Mouse (Mus musculus) ES-E14 (cell line): ENCODE measurements at regions not wholly inside any gene's neighbourhood (a gene's known extent, or its start where the extent isn't known, plus 50 kb on each side); places are given as distances from the start of the nearest gene placed in this dataset.

ENCODE experiments used
- DNase-seq: peaks from one replicate; pipeline ENCODE4 v3.0.0-alpha.2; 2013; ENCODE audit warnings: low read depth, low spot score
- H3K27ac ChIP-seq: 2 replicates; pipeline ENCODE4 v1.5.1; 2012; ENCODE audit warnings: low read depth, mild to moderate bottlenecking, low read length, moderate library complexity, mixed read lengths; ENCODE audit not compliant: poor library complexity, insufficient read depth, severe bottlenecking
- H3K36me3 ChIP-seq: 2 replicates; pipeline ENCODE4 v1.6.1; 2012; ENCODE audit warnings: mild to moderate bottlenecking, low read length, moderate library complexity, mixed read lengths; ENCODE audit not compliant: control insufficient read depth, poor library complexity, insufficient read depth, severe bottlenecking
- H3K4me1 ChIP-seq, 2 experiments: fragments of 150-350 bp in 1 of 2; sonication (generic) in 1 of 2; 2 replicates each; pipeline ENCODE4 v1.6.1; 2012; ENCODE audit warnings: low read length in 2 of 2, mild to moderate bottlenecking in 1 of 2, mixed read lengths in 1 of 2; ENCODE audit not compliant: control insufficient read depth in 2 of 2, insufficient read depth in 2 of 2, poor library complexity in 1 of 2
- H3K4me3 ChIP-seq, 2 experiments: fragments of 150-350 bp in 1 of 2; sonication (generic) in 1 of 2; 2 replicates each; pipeline ENCODE4 v1.5.1; 2012; ENCODE audit warnings: low read length in 2 of 2, low read depth in 1 of 2, mild to moderate bottlenecking in 1 of 2, mixed read lengths in 1 of 2; ENCODE audit not compliant: insufficient read depth in 1 of 2, poor library complexity in 1 of 2, severe bottlenecking in 1 of 2
- H3K9ac ChIP-seq: 2 replicates; pipeline ENCODE4 v1.6.1; 2012; ENCODE audit warnings: low read depth, mild to moderate bottlenecking, low read length, mixed read lengths; ENCODE audit not compliant: poor library complexity, insufficient read depth, severe bottlenecking
- H3K9me3 ChIP-seq: fragments of 150-350 bp; sonication (generic); 2 replicates; pipeline ENCODE4 v1.6.1; 2012; ENCODE audit warnings: low read depth, mild to moderate bottlenecking, low read length; ENCODE audit not compliant: control insufficient read depth, insufficient read depth
- CHD2 ChIP-seq: IDR thresholded peaks from 2 replicates; pipeline ENCODE4 v1.6.1; 2014; ENCODE audit warnings: mild to moderate bottlenecking, low read depth, low read length, inconsistent platforms
- HCFC1 ChIP-seq: IDR thresholded peaks from 2 replicates; pipeline ENCODE4 v1.6.1; 2012; ENCODE audit warnings: low read length, inconsistent platforms, borderline replicate concordance; ENCODE audit not compliant: insufficient read depth
- MAFK ChIP-seq: IDR thresholded peaks from 2 replicates; pipeline ENCODE4 v1.6.1; 2014; ENCODE audit warnings: mild to moderate bottlenecking, low read depth, low read length, inconsistent platforms; ENCODE audit not compliant: insufficient read depth
- ZC3H11A ChIP-seq: IDR thresholded peaks from 2 replicates; pipeline ENCODE4 v1.6.1; 2012; ENCODE audit warnings: low read depth, mild to moderate bottlenecking, inconsistent platforms, low read length, borderline replicate concordance
- ZNF384 ChIP-seq: IDR thresholded peaks from 2 replicates; pipeline ENCODE4 v1.6.1; 2012; ENCODE audit warnings: low read depth, low read length, inconsistent platforms
- in situ Hi-C, 2 experiments: fragments of 600-800 bp; cut with MboI; formaldehyde crosslinking; loops; one replicate each; pipeline ENCODE4 v1.15.1; 2025; ENCODE audit warnings: low sequenced_read_pairs in 2 of 2, inconsistent platforms in 1 of 2; ENCODE audit not compliant: unreplicated experiment in 2 of 2

GRCm38 (mm10) chr6:97730835-97731234 is 76.0 kb upstream of the Mitf start:
- TF ChIP-seq ZC3H11A (no peak), MAFK (no peak), HCFC1 (no peak), ZNF384 (no peak), CHD2 (no peak)

DNA sequence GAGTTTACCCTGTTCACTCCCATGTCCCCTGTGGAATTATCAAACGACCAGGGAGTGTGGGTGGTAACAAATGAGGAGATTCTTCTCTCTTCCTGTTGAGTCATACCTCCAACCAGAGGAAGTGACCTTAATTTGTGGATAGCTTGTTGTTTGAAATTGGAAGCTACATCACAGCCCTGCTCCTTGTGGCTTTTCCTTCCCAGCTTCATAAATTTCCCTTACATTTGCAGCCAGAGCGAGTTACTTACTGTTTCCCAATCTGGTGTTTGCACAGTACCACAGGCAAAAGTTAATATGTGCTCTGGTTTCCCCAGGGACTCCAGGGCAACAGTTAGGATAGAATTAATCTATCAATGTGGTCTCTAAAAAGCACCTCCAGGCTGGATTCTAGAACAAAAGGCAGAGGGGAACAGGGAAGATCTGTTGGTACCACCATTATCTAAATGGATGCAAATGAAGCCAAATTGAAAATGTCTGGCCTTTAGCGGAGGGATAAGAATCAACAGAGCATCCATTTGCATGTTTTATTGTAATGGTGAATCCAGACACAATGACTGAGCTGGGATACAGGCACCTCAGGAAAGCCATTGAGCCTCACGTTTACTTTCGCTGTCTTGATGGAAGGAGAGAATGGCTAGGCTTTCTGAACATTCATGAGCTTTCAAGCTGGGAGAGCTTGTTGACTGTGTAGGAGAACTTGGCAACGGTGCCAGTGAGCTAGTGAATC is 88.5 kb upstream of the Mitf start:
- H3K27ac ChIP-seq: no peak overlapping the region
- in situ Hi-C loops: no loop called here

More at GRCm38 (mm10) chr6:97730835-97731234, 76.0 kb upstream of the Mitf start:
- no peak overlapping the region for H3K4me3 ChIP-seq
- DNase-seq: no peak
- no peaks in the 10 kb centered on the region for H3K9me3 ChIP-seq
- H3K4me1 ChIP-seq: no peaks in the 10 kb centered on the region
- H3K27ac ChIP-seq: no peak overlapping the region
- in situ Hi-C loops: loop anchor here (25.0 kb wide), 3 partner anchors 219 to 469 kb away; partner anchors contain the start of gene Lmod3 (in 2 of the 2)
- H3K36me3 ChIP-seq: no peaks in the 10 kb centered on the region
- no peak overlapping the region for H3K9ac ChIP-seq

DNA sequence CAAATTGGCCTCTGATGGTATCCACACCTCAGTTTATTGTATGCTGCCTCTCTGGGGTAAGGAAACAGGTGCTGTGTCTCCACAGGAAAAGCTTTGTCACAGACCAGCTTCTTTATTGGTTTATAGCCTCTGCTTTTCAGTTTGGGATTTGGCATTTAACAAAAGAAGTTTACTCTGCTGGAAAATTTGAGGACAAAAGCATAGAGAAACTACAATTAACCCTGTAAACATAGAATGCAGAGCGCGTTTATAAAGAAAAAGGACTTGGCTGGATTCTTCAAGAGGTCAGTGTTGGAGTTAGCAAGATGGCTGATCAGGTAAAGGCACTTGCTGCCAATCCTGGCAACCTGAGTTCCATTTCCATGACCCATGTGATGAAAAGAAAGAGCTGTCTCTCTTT is 90.1 kb upstream of the Frmd4b start:
- TF ChIP-seq ZC3H11A: no peak
- no peak for TF ChIP-seq CHD2
- TF ChIP-seq MAFK: no peak
- TF ChIP-seq HCFC1: no peak
- no peak for TF ChIP-seq ZNF384
- no peak overlapping the region for H3K27ac ChIP-seq
- no peaks in the 10 kb centered on the region for H3K36me3 ChIP-seq
- DNase-seq: no peak
- H3K9me3 ChIP-seq: no peaks in the 10 kb centered on the region
- in situ Hi-C loops: no loop called here
- H3K4me1 ChIP-seq: no peaks in the 10 kb centered on the region
- no peak overlapping the region for H3K9ac ChIP-seq
- no peak overlapping the region for H3K4me3 ChIP-seq

More for the DNA sequence above, 88.5 kb upstream of the Mitf start:
- Histone ChIP-seq H3K4me3 (no peak overlapping the region), H3K36me3 (no peaks in the 10 kb centered on the region), H3K9me3 (no peaks in the 10 kb centered on the region), H3K4me1 (peaks cover 3 to 4% of the 10 kb centered on the region in 2 experiments; a peak in 3 of 4 replicates), H3K9ac (no peak overlapping the region)
- TF ChIP-seq ZC3H11A (no peak), ZNF384 (no peak), MAFK (no peak), CHD2 (no peak), HCFC1 (no peak)
- peak; percentile 21 for DNase-seq

DNA sequence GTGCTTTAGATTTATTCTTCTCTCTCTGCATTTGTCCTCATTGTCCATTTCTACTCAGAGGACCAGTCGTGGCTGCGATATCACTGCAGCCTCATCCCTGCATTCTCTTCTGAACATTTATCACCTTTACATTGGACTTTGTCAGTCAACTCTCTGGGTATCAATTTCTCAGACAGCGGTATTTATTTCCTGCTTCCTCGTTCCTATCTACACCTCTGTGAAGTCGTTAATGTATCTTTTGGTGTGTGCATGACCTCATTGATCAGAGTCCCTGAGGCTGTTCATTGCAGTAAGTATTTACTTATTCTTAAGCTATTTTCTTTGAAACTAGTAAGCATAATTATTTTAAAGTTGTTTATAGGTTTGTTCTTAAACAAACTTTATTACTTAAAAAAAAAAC is 87.0 kb upstream of the Frmd4b start:
- in situ Hi-C loops: no loop called here
- TF ChIP-seq ZC3H11A: no peak
- TF ChIP-seq MAFK: no peak
- TF ChIP-seq ZNF384: no peak
- TF ChIP-seq HCFC1: no peak
- no peak for TF ChIP-seq CHD2
- no peak overlapping the region for H3K4me3 ChIP-seq

More for the DNA sequence above, 87.0 kb upstream of the Frmd4b start:
- no peak for DNase-seq
- Histone ChIP-seq H3K9ac (no peak overlapping the region), H3K9me3 (no peaks in the 10 kb centered on the region), H3K4me1 (no peaks in the 10 kb centered on the region), H3K36me3 (no peaks in the 10 kb centered on the region), H3K27ac (no peak overlapping the region)
